Mouse (Mus musculus): Measurements from ENCODE around the gene Fam208b.

DNA sequence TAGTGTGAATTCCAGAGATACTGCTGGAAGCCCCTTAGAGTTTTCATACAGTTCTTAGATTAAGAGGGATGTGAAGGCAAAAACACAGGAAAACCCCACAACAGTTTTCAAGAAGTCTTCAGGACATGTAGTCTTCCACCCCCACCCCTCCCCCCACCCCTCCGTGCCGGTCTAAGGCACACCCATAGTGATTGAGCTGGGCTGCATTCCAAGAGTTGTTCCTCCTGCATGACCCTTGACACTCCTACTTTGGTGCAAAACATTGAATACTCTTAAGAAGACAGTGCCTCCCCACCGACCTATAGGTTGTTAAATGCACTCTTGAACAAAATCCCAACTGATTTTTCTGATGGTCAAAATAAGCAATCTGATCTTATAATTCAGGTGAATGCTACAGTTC is 17.2 kb upstream of the Fam208b start:
- TF ChIP-seq CTCF (IDR thresholded peaks at IDR 0.05) (no peak), POLR2A (IDR thresholded peaks at IDR 0.05; ENCODE audit: insufficient read depth, low read depth, low read length) (no peak), EP300 (IDR thresholded peaks at IDR 0.05; ENCODE audit: insufficient read depth, low read depth, low read length) (no peak)
